Mouse (Mus musculus): ENCODE results near the gene Extl1. TPM values are rescaled to one million over a fixed set of nuclear protein-coding genes. Genes with fewer than 3 reads are reported as not detected.

Gene Extl1
- polyA plus RNA-seq (2012; rRNA removed; ENCODE audit: low replicate concordance), result 0.88 and 2.1 TPM in 2 replicates

GRCm38 (mm10) chr4:134383750-134384149, at the start of gene Extl1:
TSS of gene Extl1 (minus strand) at chr4:134383850.

GRCm38 (mm10) chr4:134395977-134396825, 12.6 kb upstream of the Extl1 start, which contains the start of gene Pafah2:
TSS of gene Pafah2 (plus strand) at chr4:134396320.

GRCm38 (mm10) chr4:134343071-134344031, 40.3 kb downstream of the Extl1 start, which contains the start of gene Slc30a2:
TSS of gene Slc30a2 (plus strand) at chr4:134343181.

GRCm38 (mm10) chr4:134314876-134315275, 68.8 kb downstream of the Extl1 start, which contains the start of gene Trim63:
TSS of gene Trim63 (plus strand) at chr4:134315120.

Other genes starting within 250 kb of the Extl1 start
- 16.8 and 19.5 TPM in 2 replicates for gene Cep85, start 196.7 kb downstream of the Extl1 start, polyA plus RNA-seq (2012; rRNA removed; ENCODE audit: low replicate concordance)
- not detected in 2 replicates for gene Gm7534, start 180.8 kb downstream of the Extl1 start, polyA plus RNA-seq (2012; rRNA removed; ENCODE audit: low replicate concordance)
- gene Catsper4, start 156.5 kb downstream of the Extl1 start, polyA plus RNA-seq (2012; rRNA removed; ENCODE audit: low replicate concordance), result 0.39 and 0.69 TPM in 2 replicates
- 19.5 and 29.0 TPM in 2 replicates for gene Cnksr1, start 145.5 kb downstream of the Extl1 start, polyA plus RNA-seq (2012; rRNA removed; ENCODE audit: low replicate concordance)
- gene E130218I03Rik, start 140.2 kb downstream of the Extl1 start, polyA plus RNA-seq (2012; rRNA removed; ENCODE audit: low replicate concordance), result not detected in 2 replicates
- gene Zfp593, start 138.3 kb downstream of the Extl1 start, polyA plus RNA-seq (2012; rRNA removed; ENCODE audit: low replicate concordance), result 7.0 TPM in 2 replicates
- gene Gm30191, start 136.9 kb downstream of the Extl1 start, polyA plus RNA-seq (2012; rRNA removed; ENCODE audit: low replicate concordance), result not detected in 2 replicates
- gene Grrp1, start 129.7 kb downstream of the Extl1 start, polyA plus RNA-seq (2012; rRNA removed; ENCODE audit: low replicate concordance), result 10.0 and 24.9 TPM in 2 replicates
- 1.0 and 1.3 TPM in 2 replicates for gene Pdik1l, start 96.0 kb downstream of the Extl1 start, polyA plus RNA-seq (2012; rRNA removed; ENCODE audit: low replicate concordance)
- 0.14 and 0.34 TPM in 2 replicates for gene Trim63, start 68.7 kb downstream of the Extl1 start, polyA plus RNA-seq (2012; rRNA removed; ENCODE audit: low replicate concordance)
- gene Slc30a2, start 40.7 kb downstream of the Extl1 start, polyA plus RNA-seq (2012; rRNA removed; ENCODE audit: low replicate concordance), result 25.2 and 83.4 TPM in 2 replicates
- 30.2 and 36.9 TPM in 2 replicates for gene Pafah2, start 12.5 kb upstream of the Extl1 start, polyA plus RNA-seq (2012; rRNA removed; ENCODE audit: low replicate concordance)
- gene Stmn1, start 84.5 kb upstream of the Extl1 start, polyA plus RNA-seq (2012; rRNA removed; ENCODE audit: low replicate concordance), result 7.6 and 10.1 TPM in 2 replicates
- gene Paqr7, start 112.8 kb upstream of the Extl1 start, polyA plus RNA-seq (2012; rRNA removed; ENCODE audit: low replicate concordance), result 63.7 and 135 TPM in 2 replicates
- gene Aunip, start 127.1 kb upstream of the Extl1 start, polyA plus RNA-seq (2012; rRNA removed; ENCODE audit: low replicate concordance), result 0.28 and 0.47 TPM in 2 replicates
- 40.9 and 41.6 TPM in 2 replicates for gene Mtfr1l, start 151.5 kb upstream of the Extl1 start, polyA plus RNA-seq (2012; rRNA removed; ENCODE audit: low replicate concordance)
- gene Selenon, start 168.3 kb upstream of the Extl1 start, polyA plus RNA-seq (2012; rRNA removed; ENCODE audit: low replicate concordance), result 4.5 and 6.4 TPM in 2 replicates